Mouse (Mus musculus): ENCODE results near the gene Git2.

The Git2 gene

DNA sequence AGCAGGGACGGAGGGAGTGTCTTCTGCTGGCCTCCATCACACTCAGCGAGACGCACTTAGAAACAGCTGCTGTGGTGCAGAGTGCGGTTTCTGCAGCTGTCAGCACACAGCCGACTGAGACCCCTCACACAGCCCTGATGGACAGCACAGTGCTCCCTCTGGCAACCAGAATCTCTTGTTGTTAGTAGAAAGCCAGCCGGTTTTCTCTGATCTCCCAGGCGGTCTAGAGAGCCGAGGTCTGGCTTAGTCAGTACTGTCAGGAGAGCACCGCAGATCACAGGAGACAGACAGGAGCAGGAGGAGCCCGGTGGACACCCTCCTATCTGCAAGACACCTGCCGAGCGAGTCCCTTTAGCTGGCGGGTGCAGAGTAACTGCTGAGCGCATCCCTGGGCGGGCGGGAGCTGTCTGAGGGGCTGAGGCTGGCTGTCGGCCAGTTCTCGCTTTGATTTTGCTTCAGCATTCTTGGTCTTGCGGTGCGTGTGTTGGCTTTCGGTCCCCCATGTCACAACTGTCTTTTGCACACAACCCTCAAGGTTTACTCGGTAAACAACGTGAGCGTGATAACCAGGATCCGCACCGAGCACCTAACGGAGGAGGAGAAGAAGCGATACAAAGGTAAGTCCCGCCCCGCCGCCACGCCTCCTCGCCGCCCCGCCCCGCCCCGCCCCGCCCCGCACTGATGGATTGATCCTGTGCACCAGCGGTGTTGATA is 21.1 kb upstream of the Git2 start:
- no peak for DNase-seq (ENCODE audit: low read depth, low spot score)

DNA sequence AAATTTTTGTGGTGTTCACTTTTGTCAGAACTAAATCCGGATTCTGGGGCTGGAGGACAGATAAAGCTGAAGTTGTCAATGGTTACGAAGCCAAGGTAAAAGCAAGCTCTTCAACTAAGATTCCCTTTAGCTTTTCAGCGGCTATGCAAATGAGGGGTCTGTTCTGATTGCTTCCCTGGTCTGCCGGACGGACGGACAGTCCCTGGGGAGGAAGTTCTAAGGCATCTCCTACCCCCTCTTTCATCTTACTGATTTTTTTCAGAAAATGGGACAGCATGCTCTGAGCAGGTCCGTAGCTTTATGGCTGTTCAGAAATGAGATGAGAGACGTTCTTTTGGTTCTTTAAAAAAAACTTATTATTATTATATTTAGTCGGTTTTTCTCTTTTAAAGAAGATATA is 20.3 kb upstream of the Git2 start:
- no peak for DNase-seq (ENCODE audit: low read depth, low spot score)

DNA sequence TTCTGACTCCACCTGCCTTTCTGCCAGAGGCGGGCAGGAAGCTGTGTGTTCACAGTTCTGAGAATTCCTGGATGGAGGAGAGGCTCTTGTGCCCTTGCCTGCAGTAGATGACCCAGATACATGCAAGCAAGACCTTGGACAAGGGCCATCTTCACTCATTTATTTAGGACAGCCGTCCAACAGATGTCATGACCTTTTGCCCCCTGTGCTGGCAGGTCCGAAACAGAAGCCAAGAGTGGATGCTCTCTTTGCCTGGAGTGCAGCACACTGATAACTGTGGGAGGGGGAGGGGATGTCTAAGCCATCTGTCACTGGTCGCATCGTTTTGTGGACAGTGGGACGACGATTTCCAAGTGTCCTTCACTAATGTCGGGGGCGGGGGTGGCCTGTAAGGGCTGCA is 19.9 kb upstream of the Git2 start:
- DNase-seq (ENCODE audit: low read depth, low spot score), result no peak

DNA sequence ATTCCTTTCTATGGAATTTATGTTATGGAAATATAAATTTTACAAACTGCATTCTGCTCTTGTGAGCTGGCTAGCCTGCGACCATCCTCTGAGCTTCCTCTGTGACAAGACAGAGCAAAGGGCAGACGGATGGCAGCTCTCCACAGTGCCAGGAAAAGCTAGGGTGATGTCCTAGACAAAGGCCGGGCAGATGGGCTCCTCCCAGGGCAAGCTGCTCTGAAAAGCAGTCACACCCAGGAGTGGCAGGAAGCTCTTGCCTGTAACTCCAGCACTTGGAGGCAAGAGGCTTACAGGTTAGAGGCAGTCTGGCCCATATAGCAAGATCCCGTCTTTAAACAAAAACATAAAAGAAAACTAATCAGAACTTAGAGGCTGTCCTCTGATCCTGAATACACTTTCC is 19.3 kb upstream of the Git2 start:
- no peak for DNase-seq (ENCODE audit: low read depth, low spot score)

DNA sequence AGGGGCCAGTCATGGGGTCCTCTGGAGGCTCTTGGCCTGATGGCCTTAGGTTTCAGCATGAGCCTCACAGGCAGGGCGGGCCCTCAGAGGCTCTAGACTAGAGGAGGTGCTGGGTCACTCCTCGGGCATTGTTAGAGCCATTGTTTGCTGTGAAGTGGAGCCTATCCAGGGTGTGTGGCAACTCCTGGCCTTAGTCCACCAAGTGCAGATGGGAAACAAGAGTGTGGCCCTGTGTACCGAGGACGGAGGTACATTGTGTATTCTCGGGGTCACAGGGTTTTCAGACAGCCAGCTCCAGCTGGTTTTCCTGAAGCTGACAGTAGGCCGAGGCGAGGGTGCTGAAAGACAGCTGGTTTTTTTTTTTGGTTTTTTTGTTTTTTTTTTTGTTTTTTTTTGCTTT is 18.0 kb upstream of the Git2 start:
- DNase-seq (ENCODE audit: low read depth, low spot score), result no peak

DNA sequence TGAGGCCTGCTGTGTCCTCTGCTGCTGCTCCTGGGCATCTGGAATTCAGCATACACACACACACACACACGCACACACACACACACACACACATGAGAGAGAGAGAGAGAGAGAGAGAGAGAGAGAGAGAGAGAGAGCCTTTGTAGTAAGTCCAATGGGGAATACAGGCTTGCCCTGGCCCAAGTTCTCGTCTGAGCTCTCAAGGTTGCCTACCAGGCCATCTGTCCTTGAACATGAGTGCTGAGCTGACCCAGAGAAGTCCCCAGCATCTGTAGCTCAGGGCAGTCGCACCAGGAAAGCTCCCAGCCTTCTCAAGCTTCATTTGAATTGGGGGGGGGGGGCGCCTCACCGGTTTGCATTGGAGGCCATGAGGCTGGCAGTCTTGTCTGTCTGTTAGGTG is 9.9 kb upstream of the Git2 start:
- DNase-seq (ENCODE audit: low read depth, low spot score), result no peak

DNA sequence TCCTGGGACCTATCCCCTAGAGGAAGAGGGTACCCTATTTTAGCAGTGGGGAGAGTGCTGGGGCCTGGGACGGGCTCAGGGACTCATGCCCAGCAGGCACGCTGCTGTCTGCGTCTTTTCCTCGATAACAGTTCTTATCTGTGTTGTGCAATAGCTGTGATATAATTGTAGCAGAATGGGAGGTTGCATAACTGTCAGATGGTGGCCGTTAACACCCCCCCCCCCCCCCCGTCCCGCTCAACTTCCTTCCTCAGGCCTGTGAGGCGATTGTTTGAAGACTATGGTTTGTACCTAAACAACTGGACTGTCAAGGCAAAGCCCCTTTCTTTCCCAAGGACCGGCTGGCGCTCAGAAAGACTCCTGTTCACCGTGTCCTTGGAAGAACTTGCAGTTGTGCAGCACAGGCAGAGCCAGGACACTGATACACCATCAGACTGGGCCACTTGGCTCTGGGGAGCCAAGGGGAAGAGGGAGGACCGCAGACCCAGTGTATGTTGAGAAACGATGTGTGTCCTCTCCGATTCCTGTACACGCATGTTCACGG is 9.4 kb upstream of the Git2 start:
- DNase-seq (ENCODE audit: low read depth, low spot score), result no peak

DNA sequence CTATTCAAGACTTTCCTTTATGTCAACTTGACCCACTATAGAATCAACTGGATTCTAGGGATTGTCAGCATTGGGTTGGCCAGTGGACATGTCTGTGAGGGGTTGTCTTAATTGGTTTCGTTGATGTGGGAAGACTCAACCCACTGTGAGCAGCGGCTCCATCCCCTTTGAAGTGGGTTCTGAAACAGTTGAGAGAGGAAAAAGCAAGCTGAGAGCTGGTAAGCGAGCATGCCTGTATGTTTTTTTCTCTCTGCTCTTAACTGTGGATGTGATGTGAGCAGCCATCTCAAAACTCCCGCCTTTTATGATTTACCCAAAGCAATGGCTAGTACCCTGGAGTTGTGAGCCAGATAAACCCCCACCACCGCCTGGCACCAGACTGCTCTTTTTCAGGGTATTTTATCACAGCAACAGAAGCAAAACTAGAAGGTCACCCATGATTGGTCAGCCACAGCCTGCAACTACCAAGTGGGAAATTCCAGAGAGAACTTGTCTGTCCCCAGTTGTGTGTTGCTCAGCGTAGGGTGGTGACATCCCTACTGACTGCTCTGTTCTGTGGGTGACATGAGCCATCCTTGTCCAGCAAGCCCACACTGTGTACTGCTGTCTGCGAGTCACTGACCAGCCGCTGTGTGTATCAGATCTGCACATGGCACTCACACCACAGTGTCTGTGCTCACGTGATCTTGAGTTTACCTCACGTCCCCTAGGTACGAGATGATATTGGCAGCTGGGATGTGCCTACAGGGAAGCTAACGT is 8.3 kb upstream of the Git2 start:
- DNase-seq (ENCODE audit: low read depth, low spot score), result no peak

DNA sequence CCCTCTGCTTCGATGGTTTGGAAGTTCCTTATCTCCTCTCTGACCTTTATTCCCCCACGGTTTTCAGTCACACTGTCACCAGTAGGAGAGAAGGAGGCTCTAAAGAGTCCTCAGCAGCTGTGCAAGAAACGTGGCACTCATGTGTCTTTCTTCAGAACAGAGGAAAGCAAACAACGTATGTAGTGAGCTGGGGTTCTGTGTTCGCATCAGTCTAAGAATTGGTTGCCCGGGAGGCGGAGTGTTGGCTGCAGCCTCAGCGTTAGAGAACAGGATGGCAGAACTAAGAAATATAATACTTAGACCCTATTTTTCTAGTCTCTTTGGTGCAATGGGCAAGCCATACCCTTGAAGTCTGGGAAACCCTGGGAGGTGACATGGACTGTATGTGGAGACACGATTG is 7.7 kb upstream of the Git2 start:
- no peak for DNase-seq (ENCODE audit: low read depth, low spot score)

DNA sequence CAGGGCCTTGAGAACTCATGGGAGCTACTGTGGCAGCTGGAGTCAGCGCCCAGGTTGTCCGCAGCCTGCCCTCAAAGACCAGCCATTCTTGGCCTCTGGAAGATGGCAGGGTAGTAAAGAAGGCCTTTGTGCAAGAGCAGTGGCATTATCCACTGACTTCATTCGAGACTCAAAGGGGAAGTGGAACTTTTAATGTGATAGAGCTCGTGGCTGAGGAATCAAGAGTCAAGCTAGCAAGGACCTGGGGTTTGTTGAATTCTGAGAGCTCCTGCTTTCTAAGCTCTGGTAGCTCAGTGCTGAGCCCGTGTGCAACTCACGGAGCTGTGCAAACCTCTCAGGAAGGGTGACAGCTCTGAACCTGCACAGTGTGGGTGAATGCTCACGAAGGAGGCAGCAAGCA is 5.6 kb upstream of the Git2 start:
- DNase-seq (ENCODE audit: low read depth, low spot score), result no peak

DNA sequence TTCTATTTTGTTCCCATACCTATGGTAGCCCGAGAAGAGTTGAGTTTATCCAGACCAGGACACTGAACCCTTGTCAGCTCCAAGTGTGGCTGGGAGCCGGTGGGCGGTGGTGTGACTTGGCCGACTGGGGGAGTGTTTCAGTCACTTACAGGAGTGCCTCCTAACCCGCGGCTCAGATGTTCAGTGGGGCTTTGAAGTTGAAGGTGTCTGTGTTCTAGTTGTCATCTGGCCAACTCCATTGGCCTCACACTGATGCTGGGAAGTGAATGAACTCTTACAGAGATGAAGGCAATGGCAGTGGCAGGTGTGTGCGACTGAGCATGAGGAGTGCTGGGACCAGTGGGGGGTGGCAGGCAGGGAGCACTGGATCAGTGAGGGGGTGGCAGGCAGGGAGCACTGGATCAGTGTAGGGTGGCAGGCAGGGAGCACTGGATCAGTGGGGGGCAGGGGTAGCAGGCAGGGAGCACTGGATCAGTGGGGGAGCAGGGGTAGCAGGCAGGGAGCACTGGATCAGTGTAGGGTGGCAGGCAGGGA is 4.7 kb upstream of the Git2 start:
- no peak for DNase-seq (ENCODE audit: low read depth, low spot score)

DNA sequence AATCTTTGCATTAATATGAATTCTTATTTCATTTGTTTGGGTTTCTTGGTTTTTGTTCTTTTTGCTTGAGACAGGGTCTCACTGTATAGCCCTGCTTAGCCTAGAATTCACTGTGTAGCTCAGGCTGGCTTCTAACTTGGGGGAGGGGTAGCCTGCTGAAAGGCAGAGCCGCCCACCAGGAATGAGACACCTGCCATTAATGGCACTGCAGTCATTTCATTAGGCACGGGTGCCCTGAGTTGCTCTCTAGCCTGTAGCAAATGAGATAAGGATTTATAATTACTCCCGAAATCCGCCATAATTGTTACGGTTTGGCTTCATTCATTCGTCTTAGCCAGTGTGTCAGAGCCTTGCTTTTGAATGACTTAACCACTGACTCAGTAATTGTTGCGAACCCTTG is 857 bp upstream of the Git2 start:
- DNase-seq (ENCODE audit: low read depth, low spot score), result no peak

DNA sequence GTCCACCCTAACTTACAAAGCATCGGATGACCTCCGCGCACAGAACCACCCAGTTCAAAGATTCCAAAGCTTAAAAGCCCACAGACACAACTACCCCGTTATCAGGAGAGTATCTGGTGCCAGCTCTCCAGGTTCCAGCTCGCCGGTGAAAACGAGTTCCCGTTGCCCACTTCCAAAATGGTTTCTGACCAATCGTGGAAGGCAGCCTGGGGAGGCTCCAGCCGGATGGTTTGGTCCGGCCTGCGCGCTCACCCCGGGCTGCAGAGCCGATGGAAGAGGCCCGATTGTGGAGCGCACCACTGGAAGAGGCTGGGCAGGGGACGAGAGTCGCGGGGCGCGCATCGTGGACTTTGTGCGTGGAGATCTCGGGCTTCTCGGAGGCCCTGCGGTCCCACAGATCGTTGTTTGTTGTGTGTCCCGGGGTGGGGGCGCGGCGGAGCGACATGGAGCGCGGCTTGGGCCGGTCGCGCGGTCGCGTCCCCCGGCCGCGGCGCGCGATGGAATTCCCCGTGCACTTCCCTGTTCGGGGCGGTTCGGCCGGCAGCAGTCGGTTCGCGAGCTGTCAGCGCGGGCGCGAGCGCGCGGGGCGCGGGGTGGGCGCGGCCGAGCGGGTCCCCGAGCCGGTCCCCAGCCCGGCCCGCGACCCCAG is 790 bp downstream of the Git2 start, which contains the start of gene Ankrd13a:
Gene Ankrd13a, plus strand, starts transcription at position 275 of the 649 bp plus-strand sequence.
- DNase-seq (ENCODE audit: low read depth, low spot score), result peak; percentile 93

DNA sequence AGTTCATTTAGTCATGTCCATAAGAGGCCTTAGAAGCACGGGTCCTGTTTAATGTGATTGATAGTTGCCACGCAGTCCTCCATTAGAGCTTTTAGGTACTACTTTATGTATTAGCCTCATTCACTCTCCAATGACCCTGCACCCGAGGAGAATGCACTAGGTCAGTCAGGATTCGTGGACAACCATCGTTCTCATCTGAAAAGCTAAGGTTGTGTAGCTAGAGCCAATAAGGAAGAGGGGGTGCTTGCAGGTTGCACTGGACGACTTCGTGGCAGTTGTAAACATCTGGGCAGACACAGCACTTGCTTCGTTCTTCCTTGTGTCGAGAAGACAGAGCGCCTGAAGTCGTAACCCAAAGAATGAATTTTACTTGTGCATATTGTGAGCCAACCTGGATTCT is 1.5 kb downstream of the Git2 start:
- peak; percentile 64 for DNase-seq (ENCODE audit: low read depth, low spot score)

DNA sequence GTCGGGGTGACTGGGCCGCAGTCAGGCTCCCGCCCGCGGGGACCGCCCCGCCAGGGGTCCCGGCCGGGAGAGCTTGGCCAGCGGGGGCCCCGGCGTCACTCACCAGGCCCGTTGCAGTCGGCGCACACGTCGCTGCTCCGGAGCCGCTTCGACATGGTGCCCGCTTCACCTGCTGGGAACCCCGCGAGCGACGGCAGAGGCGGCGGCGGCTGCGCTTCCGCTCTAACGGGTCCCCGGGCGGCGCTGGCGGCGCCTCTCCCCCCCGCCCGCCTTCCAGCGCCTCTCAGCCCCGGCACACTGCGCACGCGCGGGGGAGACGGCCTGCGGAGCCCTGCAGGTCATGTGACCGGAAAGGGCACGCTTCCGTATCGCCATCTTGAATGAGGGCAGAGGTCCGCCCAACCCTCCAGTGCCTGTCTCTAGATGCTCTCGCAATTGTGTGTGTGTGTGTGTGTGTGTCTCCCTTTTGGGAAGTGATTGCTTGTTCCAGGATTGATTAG is 2.1 kb downstream of the Git2 start:
- peak; percentile 98 for DNase-seq (ENCODE audit: low read depth, low spot score)

DNA sequence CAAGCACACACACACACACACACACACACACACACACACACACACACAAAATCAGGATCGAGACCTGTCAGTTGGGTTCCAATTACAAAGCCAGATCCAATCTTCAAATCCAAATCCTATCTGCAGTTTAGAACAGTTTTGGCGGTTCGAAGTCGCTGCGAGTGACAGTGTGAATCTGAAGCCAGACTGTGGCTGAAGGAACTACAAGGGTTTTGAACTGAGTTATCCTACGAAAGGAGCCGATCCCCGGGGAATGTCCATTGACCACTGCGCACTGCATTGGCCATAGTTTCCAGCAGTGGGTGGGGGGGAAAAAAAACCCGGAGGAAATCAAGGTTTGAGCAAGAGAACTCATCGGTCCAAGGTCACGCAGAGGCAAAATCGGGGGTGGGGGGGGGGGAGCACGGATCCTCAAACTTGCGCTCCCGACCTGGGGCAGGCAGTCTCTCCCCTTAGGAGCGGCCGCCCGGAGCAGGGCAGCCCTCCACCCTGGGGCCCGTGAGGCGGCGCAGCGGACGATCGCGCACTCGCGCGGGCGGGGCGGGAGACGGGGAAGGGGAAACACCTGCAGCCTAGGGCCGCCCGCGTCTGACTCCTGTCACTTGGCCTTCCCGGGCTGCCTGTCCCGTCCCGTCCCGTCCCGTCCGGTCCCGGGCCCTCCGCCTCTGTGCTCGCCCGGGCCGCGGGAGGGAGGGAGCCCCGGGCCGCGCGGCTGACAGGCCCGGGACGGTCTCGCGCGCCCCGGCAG is 2.7 kb downstream of the Git2 start:
- DNase-seq (ENCODE audit: low read depth, low spot score), result peak; percentile 60

DNA sequence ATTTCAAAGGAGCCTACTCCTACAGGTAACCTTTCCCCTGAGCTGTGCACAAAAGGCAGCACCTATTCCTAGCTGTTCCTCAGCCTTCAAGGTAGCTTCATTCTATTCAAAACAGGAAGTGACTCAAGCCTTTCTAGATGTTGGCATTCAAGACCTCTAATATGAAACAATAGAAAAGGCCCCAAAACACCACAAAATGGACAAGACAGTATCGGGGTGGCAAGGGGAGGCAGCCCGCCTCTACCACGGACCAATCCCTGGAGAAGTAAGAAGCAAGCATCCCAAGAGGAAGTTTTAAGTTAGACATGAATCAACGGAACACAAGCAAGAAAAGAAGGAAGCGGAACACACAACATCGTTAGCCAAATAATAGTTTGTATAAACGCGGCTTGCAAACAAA is 3.5 kb downstream of the Git2 start:
- DNase-seq (ENCODE audit: low read depth, low spot score), result peak; percentile 21

DNA sequence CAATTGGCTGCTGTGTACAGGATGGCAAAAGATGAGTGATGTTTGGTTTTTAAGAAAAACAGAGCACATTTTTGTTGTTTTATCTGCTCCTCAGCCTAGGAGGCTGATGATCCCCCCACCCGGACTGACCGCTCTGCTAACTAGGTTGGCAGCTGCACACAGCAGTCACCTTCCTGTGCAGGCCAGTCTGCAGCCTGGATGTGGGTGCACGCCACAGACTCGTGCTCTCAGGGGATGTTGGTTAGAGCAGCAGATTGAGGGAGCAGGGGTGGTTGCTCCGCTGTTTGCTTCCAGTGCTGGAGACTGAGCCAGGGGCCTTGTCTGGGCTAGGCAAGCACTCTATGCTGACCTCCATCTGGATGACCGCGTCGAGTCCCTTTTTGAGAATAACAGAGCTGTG is 5.5 kb downstream of the Git2 start:
- no peak for DNase-seq (ENCODE audit: low read depth, low spot score)

DNA sequence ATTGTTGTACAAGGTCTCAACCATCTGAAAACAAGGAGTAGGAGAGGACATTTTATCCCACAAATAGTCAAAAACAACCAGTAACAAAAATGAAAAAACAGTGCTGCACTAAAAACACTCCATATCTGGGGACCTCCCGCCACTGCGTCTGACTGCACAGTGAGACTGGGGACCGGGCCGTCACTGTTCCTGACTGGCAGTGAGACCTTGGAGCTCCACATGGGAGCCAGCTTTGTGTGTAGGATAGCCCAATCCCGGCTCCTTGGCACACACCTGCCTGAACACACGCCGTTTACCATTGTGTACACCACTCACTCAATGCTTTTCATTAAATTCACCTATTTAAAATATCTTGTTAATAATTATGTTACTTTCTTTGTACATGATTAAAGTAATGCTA is 8.1 kb downstream of the Git2 start:
- no peak for DNase-seq (ENCODE audit: low read depth, low spot score)

DNA sequence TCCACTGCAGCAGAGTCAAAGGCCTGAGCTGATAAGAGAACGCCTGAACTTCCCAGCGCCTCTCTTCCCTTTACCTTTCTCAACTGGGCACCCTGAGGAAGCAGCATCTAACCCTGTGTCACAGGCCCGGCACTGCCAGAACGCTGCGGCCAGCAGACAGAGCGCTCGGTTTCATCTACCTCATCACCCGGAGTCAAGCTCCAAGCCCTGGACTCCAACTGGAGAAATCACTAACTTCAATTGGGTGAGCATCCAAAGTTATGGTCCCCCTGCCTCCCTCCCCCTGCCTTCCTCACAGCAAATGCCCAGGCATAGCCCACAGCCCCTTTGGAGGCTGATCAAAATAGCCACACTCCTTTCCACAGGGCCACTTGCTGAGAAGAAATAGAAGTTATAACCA is 8.6 kb downstream of the Git2 start:
- no peak for DNase-seq (ENCODE audit: low read depth, low spot score)

Measured in 3T3-L1 (cell line).